Mouse (Mus musculus) liver, embryonic 15.5 days (tissue): ENCODE measurements around the gene 4930469K13Rik. TPM values are rescaled to one million over a fixed set of nuclear protein-coding genes. Genes with fewer than 3 reads are reported as not detected.
A peak's percentile ranks its signal among the peaks of the same experiment; 100 is the strongest.

ENCODE experiments used
- ATAC-seq: fragments of 200-750 bp; cut with Nextera tagmentation; 2 replicates; pipeline ENCODE4 v1.8.0; 2017; ENCODE audit warnings: moderate number of reproducible peaks, mild to moderate bottlenecking, moderate library complexity; ENCODE audit not compliant: insufficient read depth
- H3K27ac ChIP-seq: fragments of 300-500 bp; sonication (generic); replicated peaks from 2 replicates; pipeline ENCODE4 v1.5.1; 2015; ENCODE audit warnings: mild to moderate bottlenecking, inconsistent platforms
- H3K27me3 ChIP-seq: fragments of 300-500 bp; sonication (generic); 2 replicates; pipeline ENCODE4 v1.6.1; 2015; ENCODE audit warnings: mild to moderate bottlenecking, inconsistent platforms
- H3K36me3 ChIP-seq: fragments of 300-500 bp; sonication (generic); replicated peaks from 2 replicates; pipeline ENCODE4 v1.6.1; 2015; ENCODE audit warnings: moderate library complexity, mild to moderate bottlenecking, inconsistent platforms
- H3K4me1 ChIP-seq: fragments of 300-500 bp; sonication (generic); replicated peaks from 2 replicates; pipeline ENCODE4 v1.6.1; 2015; ENCODE audit warnings: inconsistent platforms
- H3K4me2 ChIP-seq: fragments of 300-500 bp; sonication (generic); 2 replicates; pipeline ENCODE4 v1.6.1; 2015; ENCODE audit warnings: moderate library complexity, mild to moderate bottlenecking, inconsistent platforms
- H3K4me3 ChIP-seq: fragments of 300-500 bp; sonication (generic); replicated peaks from 2 replicates; pipeline ENCODE4 v1.5.1; 2015; ENCODE audit warnings: mild to moderate bottlenecking, inconsistent platforms
- H3K9ac ChIP-seq: fragments of 300-500 bp; sonication (generic); 2 replicates; pipeline ENCODE4 v1.6.1; 2015; ENCODE audit warnings: moderate library complexity, mild to moderate bottlenecking, inconsistent platforms
- H3K9me3 ChIP-seq: fragments of 300-500 bp; sonication (generic); replicated peaks from 2 replicates; pipeline ENCODE4 v1.6.1; 2016; ENCODE audit warnings: inconsistent platforms
- WGBS: fragments of 180-500 bp; shearing (Covaris S2); methylation state at CpG from one replicate; pipeline ENCODE4 v1.1.7; 2015; ENCODE audit warnings: mixed read lengths; ENCODE audit not compliant: insufficient replicate concordance; 5-methylcytosine and 5-hydroxymethylcytosine counted together
- polyA plus RNA-seq: library from polyadenylated mRNA; unstranded; fragments of >200 nt; fragmentation: Nextera tagmentation; extraction: Ambion mirVana; gene quantifications from 2 replicates; pipeline ENCODE4 v1.2.1, GENCODE M21; 2015

Gene 4930469K13Rik
- polyA plus RNA-seq, 1 experiment from 2014 or later = not detected

GRCm38 (mm10) chr11:34078581-34078980, 19.8 kb downstream of the 4930469K13Rik start:
- H3K9ac ChIP-seq = no peak overlapping the region
- no peaks in the 10 kb centered on the region for H3K36me3 ChIP-seq
- no peak overlapping the region for H3K27ac ChIP-seq
- H3K4me2 ChIP-seq = no peak overlapping the region
- H3K27me3 ChIP-seq = no peaks in the 10 kb centered on the region
- peaks cover 1% of the 10 kb centered on the region; the same call in 1 of the 2 replicates for H3K4me1 ChIP-seq
- H3K4me3 ChIP-seq = no peak overlapping the region
- ATAC-seq = no peak
- 77% methylated on average over 7 of the region's 7 CpGs for WGBS
- no peaks in the 10 kb centered on the region for H3K9me3 ChIP-seq

DNA sequence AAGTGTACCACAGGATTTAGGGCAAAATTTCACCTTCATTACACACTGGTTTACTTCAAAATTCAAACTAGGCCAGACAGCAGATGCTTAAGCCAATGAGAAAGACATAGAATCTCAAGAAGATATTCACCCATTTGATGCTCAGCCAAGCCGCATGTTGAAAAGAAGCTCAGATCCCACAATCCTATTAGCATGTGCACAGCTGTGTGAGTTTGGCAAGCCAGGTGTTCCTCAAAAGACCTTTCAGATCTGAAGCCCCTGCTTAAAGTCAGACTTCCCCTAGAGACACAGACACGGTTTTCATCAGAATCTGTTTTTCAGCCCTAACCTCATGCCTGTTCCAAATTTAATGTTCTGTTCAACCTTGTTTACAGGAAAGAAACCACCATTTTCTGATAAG, 20.5 kb downstream of the 4930469K13Rik start:
- Histone ChIP-seq H3K4me3 (no peak overlapping the region), H3K36me3 (no peaks in the 10 kb centered on the region), H3K4me2 (no peak overlapping the region), H3K27me3 (no peaks in the 10 kb centered on the region), H3K9me3 (no peaks in the 10 kb centered on the region), H3K9ac (no peak overlapping the region), H3K4me1 (peaks cover 5% of the 10 kb centered on the region; the same call in 1 of the 2 replicates), H3K27ac (no peak overlapping the region)
- ATAC-seq = no peak
- 63% methylated on average over 2 of the region's 2 CpGs for WGBS

DNA sequence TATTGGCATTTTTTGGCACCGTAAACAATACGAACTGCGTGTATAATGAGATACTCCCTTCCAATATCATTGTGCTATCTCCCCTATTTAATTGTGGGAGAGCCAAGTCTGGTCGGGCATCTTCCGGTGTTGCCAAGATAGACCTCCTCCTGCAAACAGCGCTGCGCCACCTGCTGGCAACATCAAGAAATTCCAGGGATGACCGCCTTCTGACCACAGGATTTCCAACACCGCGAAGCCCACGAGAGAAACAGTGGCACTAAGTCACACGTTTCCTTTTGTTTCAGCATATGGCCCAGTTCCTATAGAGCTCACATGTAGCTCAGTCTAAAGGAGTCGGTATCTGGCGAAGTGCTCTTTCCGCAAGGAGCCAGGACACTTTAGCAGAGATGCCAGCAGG, 24.6 kb downstream of the 4930469K13Rik start:
- Histone ChIP-seq H3K4me1 (peaks cover 5% of the 10 kb centered on the region; the same call in 1 of the 2 replicates), H3K27ac (no peak overlapping the region), H3K9me3 (no peaks in the 10 kb centered on the region), H3K4me2 (no peak overlapping the region), H3K36me3 (no peaks in the 10 kb centered on the region), H3K4me3 (no peak overlapping the region), H3K9ac (no peak overlapping the region), H3K27me3 (no peaks in the 10 kb centered on the region)
- ATAC-seq = no peak
- 16% methylated on average over 15 of the region's 15 CpGs for WGBS

DNA sequence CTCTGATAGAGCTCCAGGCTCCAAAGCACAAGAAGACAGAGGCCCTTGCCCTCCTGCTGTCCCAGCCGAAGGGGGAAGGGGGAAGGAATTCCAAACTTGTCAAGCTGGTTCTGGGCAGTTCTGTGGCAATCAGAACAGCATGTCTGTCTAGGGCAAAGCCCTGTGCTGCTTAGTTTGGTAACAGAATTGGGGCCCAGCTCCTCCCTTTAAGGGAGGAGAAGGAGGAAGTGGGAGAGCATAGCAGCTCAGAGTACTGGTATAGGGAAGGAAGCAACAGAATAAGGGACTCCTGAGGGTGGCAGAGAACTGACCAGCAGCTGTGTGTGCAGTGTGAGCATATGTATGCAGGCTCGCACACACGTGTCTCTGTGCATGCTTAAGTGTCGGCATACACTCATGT, 26.0 kb downstream of the 4930469K13Rik start:
- Histone ChIP-seq H3K4me2 (no peak overlapping the region), H3K9me3 (no peaks in the 10 kb centered on the region), H3K4me1 (peaks cover 5% of the 10 kb centered on the region; the same call in 1 of the 2 replicates), H3K36me3 (no peaks in the 10 kb centered on the region), H3K27ac (no peak overlapping the region), H3K27me3 (no peaks in the 10 kb centered on the region), H3K9ac (no peak overlapping the region), H3K4me3 (no peak overlapping the region)
- peak; percentile 54 for ATAC-seq
- WGBS = 19% methylated on average over 4 of the region's 4 CpGs

DNA sequence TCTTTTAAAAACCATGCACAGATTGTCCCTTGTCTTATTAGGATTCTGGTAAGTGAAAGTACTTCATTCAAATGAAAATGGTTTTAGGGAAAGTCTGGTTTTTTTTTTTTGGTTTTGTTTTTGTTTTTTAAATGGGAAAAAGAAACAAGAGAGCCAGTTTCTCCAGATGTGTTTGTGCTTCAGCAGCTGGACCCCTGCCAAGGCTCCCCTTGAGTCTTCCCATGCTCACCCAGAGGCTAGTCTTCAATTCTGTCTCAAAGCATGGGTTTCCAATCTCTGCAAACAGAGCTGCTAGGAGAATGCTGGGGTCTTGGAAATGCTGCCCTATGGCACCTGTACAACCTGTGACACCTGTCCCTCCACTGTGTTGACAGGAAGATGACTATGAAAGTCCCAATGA, 27.8 kb downstream of the 4930469K13Rik start:
- Histone ChIP-seq H3K36me3 (no peaks in the 10 kb centered on the region), H3K4me1 (peaks cover 5% of the 10 kb centered on the region; the same call in 1 of the 2 replicates), H3K9me3 (no peaks in the 10 kb centered on the region), H3K4me3 (no peak overlapping the region), H3K27ac (no peak overlapping the region), H3K9ac (no peak overlapping the region), H3K27me3 (no peaks in the 10 kb centered on the region), H3K4me2 (no peak overlapping the region)
- no peak for ATAC-seq

- no peaks in the 10 kb centered on the region for H3K27me3 ChIP-seq
- H3K9me3 ChIP-seq = no peaks in the 10 kb centered on the region
- peaks cover 40% of the 10 kb centered on the region for H3K4me1 ChIP-seq
- peak overlapping the region; percentile 60 for H3K27ac ChIP-seq
- H3K9ac ChIP-seq = no peak overlapping the region
- H3K36me3 ChIP-seq = no peaks in the 10 kb centered on the region
- WGBS = 14% methylated on average over 5 of the region's 5 CpGs
- H3K4me2 ChIP-seq = peak overlapping the region; percentile 27; the same call in 1 of the 2 replicates
- ATAC-seq = peak; percentile 62
- H3K4me3 ChIP-seq = no peak overlapping the region
Measured at GRCm38 (mm10) chr11:34063702-34064485, 34.5 kb downstream of the 4930469K13Rik start.

DNA sequence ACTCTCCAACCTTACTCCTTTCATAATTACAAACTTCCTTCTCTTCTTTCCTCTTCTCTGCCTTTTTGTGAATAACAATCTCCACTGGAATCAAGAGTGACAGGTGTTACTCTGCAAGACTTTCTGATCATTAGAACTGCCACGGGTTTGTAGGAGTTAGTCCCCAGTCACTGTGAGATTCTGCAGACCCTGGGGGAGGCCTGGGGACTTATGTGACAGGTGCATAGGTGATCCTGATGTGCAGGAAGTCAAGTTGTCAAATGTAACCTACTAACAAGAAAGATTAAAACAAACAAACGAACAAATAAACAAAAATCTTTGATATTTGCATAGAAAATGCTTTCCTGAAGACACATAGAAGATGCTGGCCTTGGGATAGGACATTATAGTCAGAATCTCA, 35.1 kb downstream of the 4930469K13Rik start:
- peaks cover 44% of the 10 kb centered on the region for H3K4me1 ChIP-seq
- H3K27ac ChIP-seq = no peak overlapping the region; the same call in 1 of the 2 replicates
- no peaks in the 10 kb centered on the region for H3K27me3 ChIP-seq
- 29% methylated on average over 2 of the region's 2 CpGs for WGBS
- no peak overlapping the region for H3K4me2 ChIP-seq
- H3K9me3 ChIP-seq = no peaks in the 10 kb centered on the region
- H3K36me3 ChIP-seq = no peaks in the 10 kb centered on the region
- H3K4me3 ChIP-seq = no peak overlapping the region
- ATAC-seq = no peak
- H3K9ac ChIP-seq = no peak overlapping the region

DNA sequence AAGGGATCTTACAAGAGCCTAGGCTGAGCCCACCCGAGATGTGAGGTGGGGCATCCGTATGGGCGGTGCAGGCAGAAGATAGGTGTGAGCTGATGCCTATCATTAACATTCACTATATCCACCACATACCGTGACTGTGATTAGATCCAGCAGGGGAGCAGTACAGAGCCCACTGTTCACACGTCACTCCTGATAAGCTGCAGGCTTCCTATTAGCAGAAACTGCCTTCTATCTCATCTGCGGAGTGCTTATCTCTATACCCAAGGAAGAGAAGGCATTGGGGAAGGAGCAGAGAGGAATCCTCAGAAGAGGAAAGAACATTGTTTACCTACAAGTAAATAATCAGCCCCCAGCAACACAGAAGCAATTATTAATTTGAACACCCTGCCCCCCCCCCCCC, 36.6 kb downstream of the 4930469K13Rik start:
- H3K9me3 ChIP-seq = no peaks in the 10 kb centered on the region
- H3K27me3 ChIP-seq = no peaks in the 10 kb centered on the region
- no peak overlapping the region for H3K27ac ChIP-seq
- H3K4me1 ChIP-seq = peaks cover 44% of the 10 kb centered on the region
- no peak overlapping the region for H3K4me2 ChIP-seq
- 15% methylated on average over 6 of the region's 6 CpGs for WGBS
- no peak overlapping the region for H3K4me3 ChIP-seq
- no peaks in the 10 kb centered on the region for H3K36me3 ChIP-seq
- no peak overlapping the region for H3K9ac ChIP-seq
- peak; percentile 37; the same call in 1 of the 2 replicates for ATAC-seq

GRCm38 (mm10) chr11:34058960-34059359, 39.4 kb downstream of the 4930469K13Rik start:
- H3K4me3 ChIP-seq = no peak overlapping the region
- H3K36me3 ChIP-seq = no peaks in the 10 kb centered on the region
- 0 out of 2 replicates have a peak, but pooled peaks have one; percentile 40 for ATAC-seq
- H3K27me3 ChIP-seq = no peaks in the 10 kb centered on the region
- H3K4me2 ChIP-seq = peak overlapping the region; percentile 21; the same call in 1 of the 2 replicates
- no peak overlapping the region; the same call in 1 of the 2 replicates for H3K27ac ChIP-seq
- 29% methylated on average over 6 of the region's 6 CpGs for WGBS
- H3K9me3 ChIP-seq = no peaks in the 10 kb centered on the region
- H3K4me1 ChIP-seq = peaks cover 39% of the 10 kb centered on the region
- H3K9ac ChIP-seq = no peak overlapping the region

DNA sequence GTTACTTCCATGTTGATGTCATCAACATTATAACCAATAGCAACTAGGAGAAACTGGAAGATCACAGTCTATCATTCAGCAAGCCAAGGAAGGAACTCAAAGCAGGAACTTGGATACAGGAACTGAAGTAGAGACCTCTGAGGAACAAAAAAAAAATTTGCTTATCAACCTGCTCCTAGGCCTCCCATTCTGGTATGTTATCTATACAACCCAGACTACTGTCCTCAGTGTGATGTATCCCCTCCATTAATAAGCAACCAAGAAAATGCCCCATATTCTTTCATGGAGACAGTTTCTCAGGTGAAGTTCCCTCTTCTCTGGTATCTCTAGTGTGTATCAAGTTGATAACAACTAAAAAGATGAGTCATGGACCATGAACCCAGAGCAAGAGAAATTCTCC, 40.0 kb downstream of the 4930469K13Rik start:
- peak; percentile 52; the same call in 1 of the 2 replicates for ATAC-seq
- no peak overlapping the region for H3K4me3 ChIP-seq
- H3K27ac ChIP-seq = no peak overlapping the region
- H3K4me1 ChIP-seq = peaks cover 33% of the 10 kb centered on the region
- H3K4me2 ChIP-seq = peak overlapping the region; percentile 21; the same call in 1 of the 2 replicates
- H3K9me3 ChIP-seq = no peaks in the 10 kb centered on the region
- no peaks in the 10 kb centered on the region for H3K36me3 ChIP-seq
- H3K9ac ChIP-seq = no peak overlapping the region
- H3K27me3 ChIP-seq = no peaks in the 10 kb centered on the region

DNA sequence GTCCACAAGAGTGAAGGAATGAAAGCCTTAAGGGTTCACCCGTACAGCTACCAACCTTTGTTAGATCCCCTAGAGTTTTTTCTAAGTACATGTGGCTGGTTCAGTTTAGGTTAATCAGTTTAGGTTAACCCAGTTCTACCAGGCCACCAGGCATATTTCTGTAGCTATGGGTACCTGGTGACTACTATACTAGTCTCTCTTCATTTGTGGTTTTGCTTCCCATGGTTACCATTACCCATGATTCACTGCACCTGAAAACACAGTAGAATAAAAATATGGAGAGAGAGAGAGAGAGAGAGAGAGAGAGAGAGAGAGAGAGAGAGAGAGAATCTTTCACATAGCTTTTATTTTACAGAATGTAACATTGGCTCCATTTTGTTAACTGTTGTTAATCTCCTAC, 41.6 kb downstream of the 4930469K13Rik start:
- Histone ChIP-seq H3K4me1 (peaks cover 26% of the 10 kb centered on the region), H3K4me3 (no peak overlapping the region), H3K9ac (no peak overlapping the region), H3K27ac (no peak overlapping the region), H3K36me3 (no peaks in the 10 kb centered on the region), H3K9me3 (no peaks in the 10 kb centered on the region), H3K4me2 (no peak overlapping the region), H3K27me3 (no peaks in the 10 kb centered on the region)
- ATAC-seq = no peak
- WGBS = 56% methylated on average over 1 of the region's 1 CpGs
